Mouse (Mus musculus) liver, embryonic 16.5 days (tissue): ENCODE results near the gene Catsperz. TPM values are rescaled to one million over a fixed set of nuclear protein-coding genes. Genes with fewer than 3 reads are reported as not detected.
A peak's percentile ranks its signal among the peaks of the same experiment; 100 is the strongest.
"Not testable (repeated sequence)": the region's sequence is repeated elsewhere in the genome, so short reads cannot be mapped to it uniquely, and the experiment has no call there.

Source experiments
- ATAC-seq: fragments of 200-750 bp; cut with Nextera tagmentation; 2 replicates; pipeline ENCODE4 v1.8.0; 2017; ENCODE audit warnings: low read depth, mild to moderate bottlenecking, moderate number of reproducible peaks, moderate library complexity
- H3K27ac ChIP-seq: fragments of 300-500 bp; sonication (generic); 2 replicates; pipeline ENCODE4 v1.5.1; 2014; ENCODE audit warnings: mild to moderate bottlenecking, low read length
- H3K27me3 ChIP-seq: fragments of 300-500 bp; sonication (generic); 2 replicates; pipeline ENCODE4 v1.6.1; 2014; ENCODE audit warnings: low read depth, low read length, mixed read lengths; ENCODE audit not compliant: control insufficient read depth, insufficient read depth
- H3K36me3 ChIP-seq: fragments of 300-500 bp; sonication (generic); 2 replicates; pipeline ENCODE4 v1.6.1; 2014; ENCODE audit warnings: mild to moderate bottlenecking; ENCODE audit not compliant: control insufficient read depth, insufficient read depth
- H3K4me1 ChIP-seq: fragments of 300-500 bp; sonication (generic); 2 replicates; pipeline ENCODE4 v1.6.1; 2014; ENCODE audit warnings: low read depth, low read length, mixed read lengths; ENCODE audit not compliant: control insufficient read depth
- H3K4me2 ChIP-seq: fragments of 300-500 bp; sonication (generic); 2 replicates; pipeline ENCODE4 v1.6.1; 2014; ENCODE audit warnings: low read depth, low read length, mixed read lengths
- H3K4me3 ChIP-seq: fragments of 300-500 bp; sonication (generic); 2 replicates; pipeline ENCODE4 v1.5.1; 2014; ENCODE audit warnings: low read depth, mild to moderate bottlenecking, low read length
- H3K9ac ChIP-seq: fragments of 300-500 bp; sonication (generic); 2 replicates; pipeline ENCODE4 v1.6.1; 2014; ENCODE audit warnings: low read depth, low read length
- H3K9me3 ChIP-seq: fragments of 300-500 bp; sonication (generic); replicated peaks from 2 replicates; pipeline ENCODE4 v1.6.1; 2016; ENCODE audit warnings: low read length; ENCODE audit not compliant: control insufficient read depth
- WGBS: fragments of 180-500 bp; shearing (Covaris S2); extraction: QIAGEN DNeasy Blood & Tissue Kit; methylation state at CpG from one replicate; pipeline ENCODE4 v1.1.7; 2014; ENCODE audit not compliant: insufficient replicate concordance; 5-methylcytosine and 5-hydroxymethylcytosine counted together
- polyA plus RNA-seq: library from polyadenylated mRNA; unstranded; fragments of >200 nt; fragmentation: Nextera tagmentation; extraction: Ambion mirVana; gene quantifications from 2 replicates; pipeline ENCODE4 v1.2.1, GENCODE M21; 2015

Gene Catsperz
- polyA plus RNA-seq, 1 experiment from 2014 or later: 0.50 TPM

DNA sequence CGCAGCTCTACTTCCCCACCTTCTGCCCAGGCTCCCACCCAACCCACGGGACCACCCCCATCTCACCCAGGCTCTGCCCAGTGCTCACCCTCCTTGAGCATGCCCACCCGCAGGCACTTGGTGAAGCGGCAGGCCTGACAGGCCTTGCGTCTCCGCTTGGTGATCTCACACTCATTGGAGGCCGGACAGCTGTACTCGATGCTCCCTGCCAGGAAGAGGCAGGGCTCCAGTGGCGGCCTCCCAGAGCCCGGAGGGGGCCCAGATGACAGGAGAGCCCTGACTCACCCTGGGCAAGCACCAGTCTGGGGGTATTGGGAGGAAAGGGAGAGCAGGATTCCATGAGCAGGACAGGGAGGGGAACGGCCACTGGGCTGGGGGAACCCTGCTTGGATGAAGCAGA lies 11.2 kb downstream of the Catsperz start:
- Histone ChIP-seq H3K27ac (no peak overlapping the region), H3K4me3 (no peak overlapping the region), H3K9me3 (no peaks in the 10 kb centered on the region), H3K4me2 (no peak overlapping the region), H3K27me3 (no peaks in the 10 kb centered on the region), H3K9ac (no peak overlapping the region), H3K4me1 (peaks cover 19% of the 10 kb centered on the region), H3K36me3 (no peaks in the 10 kb centered on the region; the same call in 1 of the 2 replicates)
- WGBS: 80% methylated on average over 11 of the region's 11 CpGs
- no peak for ATAC-seq

DNA sequence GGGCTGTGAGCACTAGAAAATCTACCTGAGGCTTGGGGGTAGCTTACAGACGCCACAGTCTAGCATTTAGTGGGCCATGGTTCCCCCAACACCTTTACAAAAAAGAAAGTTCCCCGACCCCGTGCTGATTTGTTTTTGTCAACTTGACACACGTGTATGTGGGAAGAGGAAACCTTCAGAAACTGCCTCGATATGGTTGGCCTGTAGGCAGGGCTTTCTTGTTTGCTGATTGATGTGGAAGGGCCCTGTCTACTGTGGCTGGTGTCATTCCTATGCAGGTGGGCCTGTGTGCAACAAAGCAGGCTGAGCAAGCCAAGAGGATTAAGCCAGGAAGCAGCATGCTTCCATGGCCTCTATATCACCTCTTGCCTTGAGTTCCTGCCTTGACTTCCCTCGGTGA lies 12.1 kb downstream of the Catsperz start:
- H3K4me1 ChIP-seq: peaks cover 27% of the 10 kb centered on the region

DNA sequence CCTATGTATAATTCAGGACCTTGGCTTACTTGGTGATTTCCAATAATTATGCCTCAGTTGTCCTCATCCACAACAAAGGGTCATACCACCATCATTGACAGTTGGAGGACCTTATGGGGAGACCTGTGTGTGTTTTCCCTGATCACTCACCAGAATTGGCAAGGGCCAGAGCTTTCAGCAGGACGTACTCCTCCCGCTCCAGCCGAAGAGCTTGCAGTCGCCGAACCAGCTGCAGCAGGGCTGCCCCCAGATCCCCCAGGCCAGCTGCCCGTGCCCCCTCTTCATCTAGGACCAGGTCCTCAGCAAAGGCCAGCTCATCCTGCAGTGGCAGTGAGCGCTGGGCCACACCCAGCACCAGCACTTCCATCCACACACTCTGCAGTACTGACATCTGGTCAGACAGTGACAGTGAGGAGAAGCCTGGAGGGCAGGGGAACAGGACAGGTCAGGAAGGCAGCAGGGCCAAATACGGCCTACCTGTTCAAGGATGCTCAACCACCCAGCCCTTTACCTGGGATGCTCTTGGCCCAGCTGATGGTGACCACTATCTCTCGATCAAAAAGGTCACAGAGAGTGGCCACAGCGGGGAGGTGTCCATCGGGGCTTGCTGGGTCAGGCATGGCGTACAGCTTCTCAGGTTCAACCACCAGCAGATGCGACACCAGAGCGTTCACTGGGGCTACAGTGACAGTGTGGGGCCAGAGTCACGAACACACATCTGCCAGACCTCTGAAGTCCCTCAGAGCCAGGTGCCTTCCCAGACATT lies 12.8 kb downstream of the Catsperz start:
- ATAC-seq: no peak
- Histone ChIP-seq H3K27ac (no peak overlapping the region), H3K4me1 (peaks cover 29% of the 10 kb centered on the region), H3K36me3 (no peaks in the 10 kb centered on the region; the same call in 1 of the 2 replicates), H3K9ac (no peak overlapping the region), H3K4me3 (no peak overlapping the region), H3K4me2 (no peak overlapping the region), H3K27me3 (no peaks in the 10 kb centered on the region), H3K9me3 (no peaks in the 10 kb centered on the region)
- 77% methylated on average over 15 of the region's 15 CpGs for WGBS

More for the DNA sequence above, 12.1 kb downstream of the Catsperz start:
- no peak for ATAC-seq
- Histone ChIP-seq H3K4me3 (no peak overlapping the region), H3K4me2 (no peak overlapping the region), H3K27me3 (no peaks in the 10 kb centered on the region), H3K9me3 (no peaks in the 10 kb centered on the region), H3K36me3 (no peaks in the 10 kb centered on the region; the same call in 1 of the 2 replicates), H3K9ac (no peak overlapping the region), H3K27ac (no peak overlapping the region)
- WGBS: 63% methylated on average over 6 of the region's 6 CpGs

DNA sequence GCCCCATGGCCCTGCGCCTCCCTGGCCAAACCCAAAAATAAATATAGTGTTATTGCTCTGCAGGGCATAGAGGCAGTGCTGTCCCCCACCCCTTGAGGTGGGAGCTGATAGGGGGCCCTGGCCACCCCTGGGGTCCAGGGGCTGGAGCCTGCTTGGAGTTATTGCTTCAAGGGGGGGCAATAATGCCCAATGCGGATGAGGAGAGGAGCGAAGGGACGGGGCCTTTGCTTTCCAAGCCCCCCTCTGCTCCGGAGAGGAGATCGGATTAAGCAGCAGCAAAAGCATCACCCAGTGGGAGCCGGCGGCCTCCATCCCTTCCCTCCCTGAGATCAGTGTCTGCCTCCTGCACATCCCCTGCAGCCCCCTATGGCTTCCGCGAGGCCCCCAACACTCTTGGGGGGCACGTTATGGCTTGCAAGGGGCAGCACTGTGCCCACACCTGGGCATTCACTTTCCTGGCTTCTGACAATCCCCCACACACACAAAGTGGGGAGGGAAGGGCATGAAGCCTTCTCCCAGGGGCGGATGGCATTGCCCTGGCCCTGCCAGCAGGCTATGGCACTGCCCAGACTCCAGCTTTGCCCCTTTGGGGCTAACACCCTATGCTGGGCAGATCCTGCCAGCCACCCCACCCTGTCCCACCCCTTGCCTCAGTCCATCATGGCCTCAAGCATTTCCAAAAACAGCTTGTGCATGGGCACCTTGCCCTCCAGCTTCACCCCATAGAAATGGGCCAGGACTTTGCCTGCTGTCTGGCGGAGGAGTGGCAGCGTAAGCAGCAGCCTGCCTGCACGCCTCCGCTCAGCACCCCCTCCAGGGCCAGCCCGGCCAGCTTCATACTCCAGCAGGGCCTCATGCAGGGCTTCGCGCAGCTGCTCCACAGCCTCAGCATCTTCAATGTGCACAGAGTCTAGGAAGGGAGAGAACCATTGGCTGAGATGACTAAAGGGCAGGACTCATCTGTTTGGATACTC lies 13.8 kb downstream of the Catsperz start:
- H3K27ac ChIP-seq: no peak overlapping the region
- ATAC-seq: no peak
- 0 out of 2 replicates have a peak overlapping the region, but pooled peaks have one; percentile 26 for H3K9ac ChIP-seq
- 77% methylated on average over 19 of the region's 19 CpGs for WGBS
- peaks cover 29% of the 10 kb centered on the region for H3K4me1 ChIP-seq
- no peaks in the 10 kb centered on the region for H3K27me3 ChIP-seq
- H3K4me3 ChIP-seq: peak overlapping the region; percentile 22; the same call in 1 of the 2 replicates
- H3K36me3 ChIP-seq: peaks cover 3% of the 10 kb centered on the region
- H3K9me3 ChIP-seq: no peaks in the 10 kb centered on the region
- peak overlapping the region; percentile 90 for H3K4me2 ChIP-seq

DNA sequence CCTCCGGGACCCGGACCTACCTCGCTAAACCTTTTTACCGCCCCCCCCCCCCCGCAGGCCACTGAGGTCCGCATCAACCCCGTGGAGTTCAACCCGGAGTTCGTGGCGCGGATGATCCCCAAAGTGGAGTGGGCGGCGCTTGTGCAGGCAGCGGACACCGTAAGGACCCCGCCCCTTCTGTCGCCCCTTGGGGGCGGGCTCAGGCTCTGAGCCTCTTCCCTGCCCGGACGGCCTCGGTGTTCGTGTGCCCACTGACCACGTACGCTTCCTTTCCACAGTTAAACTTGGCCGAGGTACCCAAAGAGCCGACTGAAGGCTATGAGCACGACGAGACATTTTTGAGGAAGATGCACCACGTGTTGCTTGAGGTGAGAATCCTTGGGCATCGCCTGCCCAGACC lies 14.9 kb downstream of the Catsperz start:
- H3K27ac ChIP-seq: peak overlapping the region; percentile 98
- peaks cover 22% of the 10 kb centered on the region for H3K4me1 ChIP-seq
- H3K4me2 ChIP-seq: peak overlapping the region; percentile 90
- peak overlapping the region; percentile 82 for H3K4me3 ChIP-seq
- ATAC-seq: 0 out of 2 replicates have a peak, but pooled peaks have one; percentile 14
- not testable (repeated sequence) for H3K36me3 ChIP-seq, H3K9me3 ChIP-seq, H3K27me3 ChIP-seq
- H3K9ac ChIP-seq: peak overlapping the region; percentile 75
- WGBS: under 1% methylated on average over 29 of the region's 30 CpGs

DNA sequence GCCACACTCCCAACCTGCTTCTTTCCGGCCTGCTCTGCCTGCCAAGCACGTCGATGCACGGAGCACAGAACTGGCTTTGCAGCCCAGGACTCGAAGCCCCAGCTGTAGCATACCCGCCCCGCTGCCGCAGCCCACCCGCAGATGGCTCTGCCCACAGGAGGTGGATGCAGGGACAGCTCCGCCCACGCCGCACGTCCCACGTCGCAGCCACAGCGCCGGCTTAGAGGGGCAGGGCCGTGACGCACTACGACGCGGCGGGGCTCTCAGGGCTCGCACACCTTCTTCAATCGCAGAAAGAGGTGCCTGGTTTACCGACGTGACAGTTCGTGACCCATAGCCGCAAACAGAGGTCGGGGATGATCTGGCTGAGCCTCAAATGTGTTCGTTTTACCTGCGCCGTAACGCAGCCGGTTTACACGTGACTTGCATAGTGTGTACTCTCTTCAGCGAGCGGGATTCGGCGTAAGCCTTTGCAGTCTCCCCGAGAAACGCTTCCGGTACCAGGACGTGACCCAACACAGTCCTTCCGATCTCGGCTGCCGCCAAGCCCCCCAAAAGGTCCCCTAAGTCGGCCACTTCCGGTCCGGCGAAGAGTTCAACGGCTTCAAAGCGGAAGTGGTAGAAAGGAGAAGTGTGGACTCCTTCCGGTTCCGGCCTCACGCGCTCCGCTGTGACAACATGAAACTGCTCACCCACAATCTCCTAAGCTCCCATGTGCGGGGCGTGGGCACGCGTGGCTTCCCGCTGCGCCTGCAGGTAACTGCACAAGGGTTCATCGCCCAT lies 15.5 kb downstream of the Catsperz start, which contains the start of the genes Trmt112 and Prdx5:
Trmt112 (plus strand) TSS at position 192 of the 783 bp plus-strand sequence.
Prdx5 (minus strand) TSS at position 600 of the 783 bp plus-strand sequence.
- H3K4me3 ChIP-seq: peak within 1 kb of the TSS; percentile 82
- under 1% methylated on average over 65 of the region's 65 CpGs for WGBS
- peaks cover 18% of the 10 kb centered on the region for H3K4me1 ChIP-seq
- H3K27ac ChIP-seq: peak within 1 kb of the TSS; percentile 98
- H3K4me2 ChIP-seq: peak within 1 kb of the TSS; percentile 90
- H3K9me3 ChIP-seq: no peaks in the 10 kb centered on the region
- peaks cover 6% of the 10 kb centered on the region for H3K36me3 ChIP-seq
- peak within 1 kb of the TSS; percentile 75 for H3K9ac ChIP-seq
- peak; percentile 92 for ATAC-seq
- H3K27me3 ChIP-seq: no peaks in the 10 kb centered on the region

DNA sequence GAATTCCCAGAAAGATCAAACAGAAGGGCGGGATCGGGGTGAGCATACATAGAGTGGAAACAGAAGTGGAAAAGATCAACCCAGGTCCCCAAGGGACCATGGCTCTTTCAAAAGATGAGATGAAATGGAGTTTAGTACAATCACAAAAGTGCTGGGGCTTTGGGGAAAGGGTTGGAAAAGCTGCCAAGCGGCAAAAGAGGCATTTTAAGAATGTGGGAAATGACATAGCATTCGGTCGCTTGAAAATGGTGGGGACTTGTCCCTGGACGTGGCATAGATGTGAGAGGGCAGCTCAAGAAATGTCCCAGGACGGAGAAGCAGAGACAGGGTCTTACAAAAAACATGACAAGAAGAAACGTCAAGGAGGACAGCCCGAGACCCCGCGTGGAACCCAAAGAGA lies 16.2 kb downstream of the Catsperz start:
- Histone ChIP-seq H3K9ac (peak overlapping the region; percentile 75), H3K36me3 (peaks cover 6% of the 10 kb centered on the region), H3K4me3 (peak overlapping the region; percentile 82), H3K27ac (peak overlapping the region; percentile 98), H3K27me3 (no peaks in the 10 kb centered on the region), H3K9me3 (no peaks in the 10 kb centered on the region), H3K4me1 (peaks cover 18% of the 10 kb centered on the region), H3K4me2 (peak overlapping the region; percentile 90)
- 4% methylated on average over 11 of the region's 11 CpGs for WGBS
- no peak for ATAC-seq

DNA sequence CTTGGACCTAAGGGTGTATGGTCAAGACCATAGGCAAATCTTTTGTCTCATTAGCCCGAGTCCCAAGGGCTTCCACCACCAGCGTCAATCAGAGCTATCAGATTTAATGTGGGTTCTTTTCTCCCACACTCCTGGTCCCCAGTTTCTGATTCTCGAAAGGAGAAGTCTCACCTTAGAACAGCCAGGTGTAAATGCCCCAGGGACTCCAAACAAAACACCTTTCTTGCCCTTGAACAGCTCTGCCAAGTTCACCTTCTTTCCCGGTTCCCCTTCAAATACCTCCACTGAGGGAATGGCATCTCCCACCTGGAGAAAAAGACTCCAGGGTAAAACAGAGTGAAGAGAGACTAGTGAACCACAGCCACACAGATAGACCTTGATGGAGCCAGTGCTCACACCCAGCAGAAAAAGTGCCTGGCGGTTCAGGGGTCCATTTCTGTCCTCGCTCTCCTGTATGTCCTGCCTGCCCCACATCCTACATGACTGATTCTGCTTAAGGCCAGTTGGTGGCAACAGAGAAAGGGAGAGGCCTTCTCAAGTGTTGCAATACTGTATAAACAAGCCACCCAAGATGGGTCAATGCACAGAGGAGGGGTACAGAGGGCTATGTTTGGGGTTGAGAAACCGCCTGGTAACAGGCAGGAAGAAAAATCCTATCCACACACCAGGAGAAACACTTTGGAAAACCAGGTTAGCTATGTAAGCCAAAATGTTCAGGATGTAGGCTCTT lies 17.2 kb downstream of the Catsperz start:
- peak; percentile 17; the same call in 1 of the 2 replicates for ATAC-seq
- peak overlapping the region; percentile 60 for H3K27ac ChIP-seq
- peaks cover 18% of the 10 kb centered on the region for H3K4me1 ChIP-seq
- peak overlapping the region; percentile 82 for H3K4me3 ChIP-seq
- peaks cover 6% of the 10 kb centered on the region for H3K36me3 ChIP-seq
- peak overlapping the region; percentile 90 for H3K4me2 ChIP-seq
- no peaks in the 10 kb centered on the region for H3K9me3 ChIP-seq
- 60% methylated on average over 7 of the region's 7 CpGs for WGBS
- no peak overlapping the region for H3K9ac ChIP-seq
- H3K27me3 ChIP-seq: no peaks in the 10 kb centered on the region
